Mouse (Mus musculus) embryonic fibroblast, embryonic 13.5 days (primary cell): Measurements from ENCODE around the gene E130116L18Rik.

Source experiments
- CTCF ChIP-seq: IDR thresholded peaks from 2 replicates; pipeline ENCODE4 v1.5.1; 2011; ENCODE audit warnings: mild to moderate bottlenecking, control low read depth, low read length, moderate library complexity, borderline replicate concordance; ENCODE audit not compliant: insufficient read depth
- POLR2A ChIP-seq: IDR thresholded peaks from 2 replicates; pipeline ENCODE4 v1.6.1; 2011; ENCODE audit warnings: low read depth, mild to moderate bottlenecking, control low read depth, low read length, moderate library complexity

DNA sequence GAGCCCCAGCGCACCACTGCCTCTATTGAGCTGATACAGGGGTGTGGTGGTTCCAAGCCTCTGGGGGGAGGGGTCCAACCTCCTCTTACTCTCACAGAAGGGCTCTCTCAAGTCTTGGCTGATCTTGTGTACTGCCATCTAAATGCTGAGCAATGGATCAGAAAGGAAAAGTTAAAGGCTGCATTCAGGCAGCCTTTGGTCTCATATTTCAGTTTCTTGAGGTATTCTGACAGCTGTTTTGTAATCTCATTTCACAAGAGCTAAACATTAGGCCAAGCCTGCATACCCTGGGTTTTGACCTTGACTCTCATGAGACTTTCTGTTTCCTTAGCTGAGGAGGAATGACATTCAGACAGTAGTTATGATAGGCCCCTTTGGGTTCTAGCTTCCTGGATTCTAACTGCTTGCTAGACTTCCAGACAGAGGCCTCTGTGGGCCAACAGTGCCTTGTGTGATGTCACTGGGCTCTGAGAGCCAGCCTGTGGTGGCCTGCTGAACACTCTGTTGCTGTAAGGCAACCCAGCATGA, 41.9 kb downstream of the E130116L18Rik start, which contains the start of gene Galntl5:
- TF ChIP-seq POLR2A (no peak), CTCF (no peak)
